Mouse (Mus musculus) cerebellum, adult 2 months (tissue): ENCODE measurements around the gene Defa2. TPM values are rescaled to one million over a fixed set of nuclear protein-coding genes. Genes with fewer than 3 reads are reported as not detected.
"Not testable (repeated sequence)": the region's sequence is repeated elsewhere in the genome, so short reads cannot be mapped to it uniquely, and the experiment has no call there.

Experiments used
- DNase-seq, 2 experiments: peaks; one replicate each; pipeline ENCODE4 v3.0.0; 2021
- H3K27ac ChIP-seq: fragments of 200-500 bp; 2 replicates; pipeline ENCODE4 v1.5.1; 2012; ENCODE audit warnings: low read length, control low read depth, inconsistent platforms; ENCODE audit not compliant: insufficient read depth
- H3K27me3 ChIP-seq: fragments of 200-500 bp; 2 replicates; pipeline ENCODE4 v1.6.1; 2012; ENCODE audit warnings: inconsistent platforms, mild to moderate bottlenecking, low read length, moderate library complexity; ENCODE audit not compliant: control insufficient read depth, insufficient read depth
- H3K4me1 ChIP-seq: fragments of 200-500 bp; 2 replicates; pipeline ENCODE4 v1.6.1; 2011; ENCODE audit warnings: low read length; ENCODE audit not compliant: control insufficient read depth, insufficient read depth
- H3K4me3 ChIP-seq: fragments of 200-500 bp; replicated peaks from 2 replicates; pipeline ENCODE3; 2011; ENCODE audit warnings: mild to moderate bottlenecking, low read depth, low read length, control low read depth; ENCODE audit not compliant: insufficient read depth
- WGBS: fragments of 180-500 bp; shearing (Covaris S2); methylation state at CpG from one replicate; pipeline ENCODE4 v1.1.7; 2018; 5-methylcytosine and 5-hydroxymethylcytosine counted together
- polyA plus RNA-seq: library from polyadenylated mRNA; depleted of rRNA; stranded (reverse); fragments of >200 nt; gene quantifications from 2 replicates; pipeline ENCODE4 v1.2.3, GENCODE M21; 2012; rRNA removed

The Defa2 gene
- polyA plus RNA-seq, result not detected in 2 replicates

DNA sequence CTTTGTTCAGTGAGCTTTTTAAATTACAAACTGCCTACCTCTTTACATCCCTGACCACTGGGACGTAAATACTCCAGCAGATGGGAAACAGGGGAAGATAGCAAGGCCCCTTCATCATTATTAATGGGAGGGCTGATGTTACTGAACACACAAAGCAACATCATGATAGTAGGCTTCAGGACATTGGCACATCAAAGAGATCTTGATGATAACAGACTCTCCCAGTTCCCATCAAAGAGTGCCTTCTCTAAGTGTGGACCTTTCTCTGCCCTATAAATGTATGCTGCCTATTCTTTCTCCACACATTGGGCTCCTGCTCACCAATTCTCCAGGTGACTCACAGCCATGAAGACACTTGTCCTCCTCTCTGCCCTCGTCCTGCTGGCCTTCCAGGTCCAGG is at the start of gene Defa2:
Gene Defa2 (plus strand): TSS at position 301 of the 400 bp plus-strand sequence.
- not testable (repeated sequence) for H3K27ac ChIP-seq, H3K27me3 ChIP-seq, H3K4me1 ChIP-seq, DNase-seq, H3K4me3 ChIP-seq
- WGBS, result 33% methylated on average over 1 of the region's 2 CpGs

DNA sequence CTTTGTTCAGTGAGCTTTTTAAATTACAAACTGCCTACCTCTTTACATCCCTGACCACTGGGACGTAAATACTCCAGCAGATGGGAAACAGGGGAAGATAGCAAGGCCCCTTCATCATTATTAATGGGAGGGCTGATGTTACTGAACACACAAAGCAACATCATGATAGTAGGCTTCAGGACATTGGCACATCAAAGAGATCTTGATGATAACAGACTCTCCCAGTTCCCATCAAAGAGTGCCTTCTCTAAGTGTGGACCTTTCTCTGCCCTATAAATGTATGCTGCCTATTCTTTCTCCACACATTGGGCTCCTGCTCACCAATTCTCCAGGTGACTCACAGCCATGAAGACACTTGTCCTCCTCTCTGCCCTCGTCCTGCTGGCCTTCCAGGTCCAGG is 13.2 kb downstream of the Defa2 start, which contains the start of gene Defa33:
Gene Defa33 (plus strand): TSS at position 301 of the 400 bp plus-strand sequence.
- not testable (repeated sequence) for H3K27ac ChIP-seq, H3K4me1 ChIP-seq, H3K4me3 ChIP-seq, DNase-seq, H3K27me3 ChIP-seq
- no CpG with 5 or more reads among the region's 2 CpGs for WGBS

DNA sequence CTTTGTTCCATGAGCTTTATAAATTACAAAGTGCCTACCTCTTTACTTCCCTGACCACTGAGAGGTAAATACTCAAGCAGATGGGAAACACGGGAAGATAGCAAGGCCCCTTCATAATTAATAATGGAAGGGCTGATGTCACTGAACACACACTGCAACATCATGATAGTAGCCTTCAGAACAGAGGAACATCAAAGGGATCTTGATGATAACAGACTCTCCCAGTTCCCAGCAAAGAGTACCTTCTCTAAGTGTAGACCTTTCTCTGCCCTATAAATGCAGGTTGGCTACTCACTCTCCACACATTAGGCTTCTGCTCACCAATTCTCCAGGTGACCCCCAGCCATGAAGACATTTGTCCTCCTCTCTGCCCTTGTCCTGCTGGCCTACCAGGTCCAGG is 48.8 kb downstream of the Defa2 start, which contains the start of gene Defa36:
Gene Defa36 (plus strand): TSS at position 301 of the 400 bp plus-strand sequence.
- H3K27me3 ChIP-seq, H3K4me1 ChIP-seq, H3K27ac ChIP-seq, H3K4me3 ChIP-seq, DNase-seq: not testable (repeated sequence)
- no CpG with 5 or more reads among the region's 1 CpGs for WGBS

Other genes with a start within 250 kb of the Defa2 start
- gene Defa30, start 243.9 kb upstream of the Defa2 start, polyA plus RNA-seq, result not detected in 2 replicates
- gene Defa22, start 216.2 kb upstream of the Defa2 start, polyA plus RNA-seq, result not detected in 2 replicates
- not detected in 2 replicates for gene Defa31, start 186.9 kb upstream of the Defa2 start, polyA plus RNA-seq
- not detected in 2 replicates for gene Gm15293, start 177.0 kb upstream of the Defa2 start, polyA plus RNA-seq
- gene Gm15292, start 128.8 kb upstream of the Defa2 start, polyA plus RNA-seq, result not detected in 2 replicates
- not detected in 2 replicates for gene Defa27, start 63.0 kb upstream of the Defa2 start, polyA plus RNA-seq
- gene Defa29, start 51.5 kb upstream of the Defa2 start, polyA plus RNA-seq, result not detected in 2 replicates
- gene Defa33, start 13.3 kb downstream of the Defa2 start, polyA plus RNA-seq, result not detected in 2 replicates
- not detected in 2 replicates for gene Defa36, start 48.9 kb downstream of the Defa2 start, polyA plus RNA-seq
- 0.30 TPM in 1 of 2 replicates, not detected in the other for gene Gm7849, start 78.0 kb downstream of the Defa2 start, polyA plus RNA-seq
- not detected in 2 replicates for gene Defa20, start 130.7 kb downstream of the Defa2 start, polyA plus RNA-seq
- not detected in 2 replicates for gene Defa32, start 150.5 kb downstream of the Defa2 start, polyA plus RNA-seq
- not detected in 2 replicates for gene Defa37, start 186.9 kb downstream of the Defa2 start, polyA plus RNA-seq
- gene Defa28, start 204.5 kb downstream of the Defa2 start, polyA plus RNA-seq, result not detected in 2 replicates
- gene Gm7861, start 216.0 kb downstream of the Defa2 start, polyA plus RNA-seq, result not detected in 2 replicates
- gene Defa26, start 239.7 kb downstream of the Defa2 start, polyA plus RNA-seq, result not detected in 2 replicates